Mouse (Mus musculus): ENCODE results near the gene Rpa1. TPM values are rescaled to one million over a fixed set of nuclear protein-coding genes. Genes with fewer than 3 reads are reported as not detected.
A peak's percentile ranks its signal among the peaks of the same experiment; 100 is the strongest.
"Not testable (repeated sequence)": the region's sequence is repeated elsewhere in the genome, so short reads cannot be mapped to it uniquely, and the experiment has no call there.

Rpa1 gene
- polyA plus RNA-seq, 1 experiment from 2014 or later: 100 TPM

GRCm38 (mm10) chr11:75318351-75319221, 29.5 kb downstream of the Rpa1 start:
- no peak for ATAC-seq
- H3K4me3 ChIP-seq (replicated peaks): no peak overlapping the region
- 0 out of 2 replicates have a peak, but pooled peaks cover 10% of the 10 kb centered on the region for H3K4me1 ChIP-seq (replicated peaks)
- no peak overlapping the region for H3K27ac ChIP-seq
- peaks cover 22% of the 10 kb centered on the region for H3K36me3 ChIP-seq
- no peaks in the 10 kb centered on the region for H3K9me3 ChIP-seq
- H3K27me3 ChIP-seq (replicated peaks): no peaks in the 10 kb centered on the region
- no peak overlapping the region for H3K9ac ChIP-seq
- WGBS: 48% methylated on average over 14 of the region's 14 CpGs
- peak overlapping the region; percentile 2; the same call in 1 of the 2 replicates for H3K4me2 ChIP-seq (replicated peaks)

- 91% methylated on average over 8 of the region's 8 CpGs for WGBS
- ATAC-seq: no peak
- H3K4me2 ChIP-seq (replicated peaks): no peak overlapping the region
- H3K36me3 ChIP-seq: peaks cover 57% of the 10 kb centered on the region
- H3K27me3 ChIP-seq (replicated peaks): no peaks in the 10 kb centered on the region
- H3K9ac ChIP-seq: no peak overlapping the region
- H3K4me3 ChIP-seq (replicated peaks): no peak overlapping the region
- H3K9me3 ChIP-seq: no peaks in the 10 kb centered on the region
- H3K4me1 ChIP-seq (replicated peaks): no peaks in the 10 kb centered on the region
- no peak overlapping the region for H3K27ac ChIP-seq
These were observed 34.3 kb downstream of the Rpa1 start for GRCm38 (mm10) chr11:75313834-75314233.

GRCm38 (mm10) chr11:75311751-75312150, 36.4 kb downstream of the Rpa1 start:
- Histone ChIP-seq H3K4me3 (replicated peaks) (no peak overlapping the region), H3K4me1 (replicated peaks) (no peaks in the 10 kb centered on the region), H3K27me3 (replicated peaks) (no peaks in the 10 kb centered on the region), H3K36me3 (peaks cover 57% of the 10 kb centered on the region), H3K27ac (no peak overlapping the region), H3K4me2 (replicated peaks) (no peak overlapping the region), H3K9ac (no peak overlapping the region), H3K9me3 (no peaks in the 10 kb centered on the region)
- WGBS: 86% methylated on average over 6 of the region's 6 CpGs
- ATAC-seq: no peak

- no peaks in the 10 kb centered on the region for H3K27me3 ChIP-seq (replicated peaks)
- no peak overlapping the region for H3K9ac ChIP-seq
- no peak overlapping the region for H3K27ac ChIP-seq
- 82% methylated on average over 8 of the region's 8 CpGs for WGBS
- peaks cover 56% of the 10 kb centered on the region for H3K36me3 ChIP-seq
- no peaks in the 10 kb centered on the region for H3K4me1 ChIP-seq (replicated peaks)
- H3K9me3 ChIP-seq: no peaks in the 10 kb centered on the region
- no peak overlapping the region for H3K4me2 ChIP-seq (replicated peaks)
- no peak overlapping the region for H3K4me3 ChIP-seq (replicated peaks)
- no peak for ATAC-seq
These were observed 37.3 kb downstream of the Rpa1 start for GRCm38 (mm10) chr11:75310813-75311212.

GRCm38 (mm10) chr11:75308650-75309049, 39.5 kb downstream of the Rpa1 start:
- peaks cover 47% of the 10 kb centered on the region for H3K36me3 ChIP-seq
- H3K4me3 ChIP-seq (replicated peaks): no peak overlapping the region
- H3K4me2 ChIP-seq (replicated peaks): no peak overlapping the region
- no peak for ATAC-seq
- H3K9me3 ChIP-seq: no peaks in the 10 kb centered on the region
- H3K27ac ChIP-seq: no peak overlapping the region
- WGBS: 87% methylated on average over 4 of the region's 4 CpGs
- no peaks in the 10 kb centered on the region for H3K27me3 ChIP-seq (replicated peaks)
- no peak overlapping the region for H3K9ac ChIP-seq
- no peaks in the 10 kb centered on the region for H3K4me1 ChIP-seq (replicated peaks)

- Histone ChIP-seq H3K4me2 (replicated peaks) (no peak overlapping the region), H3K4me3 (replicated peaks) (no peak overlapping the region), H3K4me1 (replicated peaks) (no peaks in the 10 kb centered on the region), H3K9ac (no peak overlapping the region), H3K36me3 (peaks cover 16% of the 10 kb centered on the region), H3K9me3 (no peaks in the 10 kb centered on the region), H3K27ac (no peak overlapping the region), H3K27me3 (replicated peaks) (no peaks in the 10 kb centered on the region)
- ATAC-seq: no peak
- WGBS: 79% methylated on average over 9 of the region's 9 CpGs
These were observed 43.3 kb downstream of the Rpa1 start for GRCm38 (mm10) chr11:75304797-75305196.

GRCm38 (mm10) chr11:75300954-75301353, 47.2 kb downstream of the Rpa1 start:
- 90% methylated on average over 9 of the region's 9 CpGs for whole genome bisulfite sequencing

GRCm38 (mm10) chr11:75299786-75300185, 48.3 kb downstream of the Rpa1 start:
- no peaks in the 10 kb centered on the region for H3K27me3 ChIP-seq (replicated peaks)
- no peaks in the 10 kb centered on the region for H3K9me3 ChIP-seq
- ATAC-seq: no peak
- H3K36me3 ChIP-seq: no peaks in the 10 kb centered on the region; the same call in 1 of the 2 replicates
- 88% methylated on average over 10 of the region's 10 CpGs for WGBS
- H3K4me3 ChIP-seq (replicated peaks): no peak overlapping the region
- H3K4me1 ChIP-seq (replicated peaks): peaks cover 3% of the 10 kb centered on the region; the same call in 1 of the 2 replicates
- no peak overlapping the region for H3K4me2 ChIP-seq (replicated peaks)
- no peak overlapping the region for H3K27ac ChIP-seq
- H3K9ac ChIP-seq: no peak overlapping the region

More at GRCm38 (mm10) chr11:75300954-75301353, 47.2 kb downstream of the Rpa1 start:
- no peak overlapping the region for H3K9ac ChIP-seq
- no peaks in the 10 kb centered on the region for H3K27me3 ChIP-seq (replicated peaks)
- no peak overlapping the region for H3K4me3 ChIP-seq (replicated peaks)
- H3K9me3 ChIP-seq: no peaks in the 10 kb centered on the region
- H3K27ac ChIP-seq: no peak overlapping the region
- no peaks in the 10 kb centered on the region; the same call in none of the 2 replicates for H3K36me3 ChIP-seq
- H3K4me2 ChIP-seq (replicated peaks): no peak overlapping the region
- no peak for ATAC-seq
- no peaks in the 10 kb centered on the region for H3K4me1 ChIP-seq (replicated peaks)

- Histone ChIP-seq H3K27ac (no peak overlapping the region), H3K36me3 (no peaks in the 10 kb centered on the region; the same call in 1 of the 2 replicates), H3K27me3 (replicated peaks) (no peaks in the 10 kb centered on the region), H3K4me1 (replicated peaks) (peaks cover 9% of the 10 kb centered on the region), H3K9ac (no peak overlapping the region), H3K9me3 (no peaks in the 10 kb centered on the region), H3K4me3 (replicated peaks) (no peak overlapping the region), H3K4me2 (replicated peaks) (no peak overlapping the region)
- ATAC-seq: no peak
- 52% methylated on average over 11 of the region's 11 CpGs for WGBS
These were observed 49.6 kb downstream of the Rpa1 start for GRCm38 (mm10) chr11:75298491-75298890.

- H3K4me2 ChIP-seq (replicated peaks): no peak overlapping the region
These were observed 50.5 kb downstream of the Rpa1 start for GRCm38 (mm10) chr11:75297631-75298030.

GRCm38 (mm10) chr11:75296406-75297005, 51.6 kb downstream of the Rpa1 start:
- no peaks in the 10 kb centered on the region; the same call in 1 of the 2 replicates for H3K36me3 ChIP-seq
- 63% methylated on average over 9 of the region's 9 CpGs for whole genome bisulfite sequencing

More at GRCm38 (mm10) chr11:75297631-75298030, 50.5 kb downstream of the Rpa1 start:
- no peak for ATAC-seq
- Histone ChIP-seq H3K27me3 (replicated peaks) (peaks cover 4% of the 10 kb centered on the region; the same call in 1 of the 2 replicates), H3K4me1 (replicated peaks) (peaks cover 14% of the 10 kb centered on the region), H3K9ac (no peak overlapping the region), H3K9me3 (no peaks in the 10 kb centered on the region), H3K4me3 (replicated peaks) (no peak overlapping the region), H3K36me3 (no peaks in the 10 kb centered on the region; the same call in 1 of the 2 replicates), H3K27ac (no peak overlapping the region)
- WGBS: 69% methylated on average over 9 of the region's 9 CpGs

GRCm38 (mm10) chr11:75295534-75295933, 52.6 kb downstream of the Rpa1 start:
- not testable (repeated sequence) for H3K9me3 ChIP-seq; H3K27me3 ChIP-seq (replicated peaks); H3K9ac ChIP-seq; H3K4me2 ChIP-seq (replicated peaks); H3K36me3 ChIP-seq; H3K4me3 ChIP-seq (replicated peaks); ATAC-seq; H3K27ac ChIP-seq
- 89% methylated on average over 5 of the region's 5 CpGs for WGBS
- H3K4me1 ChIP-seq (replicated peaks): peaks cover 14% of the 10 kb centered on the region

More at GRCm38 (mm10) chr11:75296406-75297005, 51.6 kb downstream of the Rpa1 start:
- H3K9me3 ChIP-seq: no peaks in the 10 kb centered on the region
- H3K9ac ChIP-seq: no peak overlapping the region
- peaks cover 14% of the 10 kb centered on the region for H3K4me1 ChIP-seq (replicated peaks)
- H3K27ac ChIP-seq: no peak overlapping the region
- H3K4me2 ChIP-seq (replicated peaks): no peak overlapping the region
- ATAC-seq: no peak
- peaks cover 7% of the 10 kb centered on the region; the same call in 1 of the 2 replicates for H3K27me3 ChIP-seq (replicated peaks)
- H3K4me3 ChIP-seq (replicated peaks): no peak overlapping the region
